Mouse (Mus musculus): ENCODE measurements at regions not wholly inside any gene's neighbourhood (a gene's known extent, or its start where the extent isn't known, plus 50 kb on each side); places are given as distances from the start of the nearest gene placed in this dataset.
"Not testable (repeated sequence)": the region's sequence is repeated elsewhere in the genome, so short reads cannot be mapped to it uniquely, and the experiment has no call there.

- DNase-seq, result no peak
Observed at GRCm38 (mm10) chr6:62573611-62574010, 682.1 kb upstream of the Grid2 start.

GRCm38 (mm10) chr6:62576200-62576599 lies 679.5 kb upstream of the Grid2 start:
- peak; percentile 75 to 85 for DNase-seq

DNA sequence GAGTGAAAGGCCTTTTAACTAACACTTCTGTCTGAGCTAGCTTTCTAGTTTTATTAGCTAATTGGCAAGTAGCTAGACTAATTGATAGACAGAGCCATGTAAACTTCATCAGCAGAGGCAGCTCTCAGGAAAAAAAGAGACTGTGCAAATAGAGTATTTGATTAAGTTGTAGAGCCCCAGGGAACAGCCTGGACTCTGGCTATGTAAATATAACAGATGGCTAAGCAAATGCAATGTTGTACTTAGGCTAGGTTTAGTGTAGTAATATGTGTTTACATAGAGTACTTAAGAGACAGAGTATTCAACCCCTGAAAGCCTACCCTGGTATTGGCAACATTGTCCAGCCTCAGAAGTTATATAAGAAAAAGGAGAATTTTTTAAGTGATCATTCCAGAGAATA lies 635.1 kb upstream of the Grid2 start:
- no peak for DNase-seq

GRCm38 (mm10) chr6:62668123-62668522 lies 587.6 kb upstream of the Grid2 start:
- not testable (repeated sequence) for DNase-seq

DNA sequence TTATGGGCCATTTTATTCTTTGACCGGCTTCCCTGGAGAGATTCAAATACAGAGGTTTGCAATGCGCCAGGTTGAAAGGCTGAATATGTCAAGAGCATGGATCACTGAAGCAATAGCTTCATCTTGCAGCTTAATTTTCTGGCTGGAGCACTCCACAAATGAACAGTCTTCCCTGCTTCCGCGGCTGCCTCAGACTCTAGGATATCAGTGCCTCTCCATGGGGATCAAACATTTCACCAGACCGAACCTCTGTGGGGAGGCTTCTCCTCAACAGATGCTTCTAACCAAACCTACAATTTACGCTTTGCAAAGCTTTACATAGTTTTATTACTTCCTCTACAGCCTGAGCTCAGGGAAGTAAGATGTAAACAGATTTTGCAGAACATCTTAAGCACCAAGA lies 537.3 kb upstream of the Grid2 start:
- peak; percentile 24 to 28 for DNase-seq

GRCm38 (mm10) chr6:62719541-62720155 lies 536.0 kb upstream of the Grid2 start:
- no peak for DNase-seq
